In genomic region chr5:114434359-114434758, GRCm38 (mm10) we compare ENCODE assay signal across 27 mouse cellular contexts.
"Had no signal": no experiment of that assay in that cellular context is flagged by ENCODE, and none has a peak within 500 bp of the region (broad histone marks: within the 10 kb centered on the region; RNA-seq: fewer than 3 reads in every experiment).

No protein-coding gene starts in this region.

- H3K4me1 ChIP-seq: embryonic facial prominence, embryonic 12.5 days; embryonic facial prominence, embryonic 13.5 days; embryonic facial prominence, embryonic 15.5 days; forebrain, embryonic 13.5 days; forebrain, embryonic 15.5 days had no signal

- H3K27me3 ChIP-seq: embryonic facial prominence, embryonic 12.5 days; embryonic facial prominence, embryonic 13.5 days; embryonic facial prominence, embryonic 15.5 days; forebrain, embryonic 12.5 days; forebrain, embryonic 13.5 days; forebrain, embryonic 15.5 days had no signal

- ATAC-seq: forebrain, embryonic 13.5 days; forebrain, embryonic 14.5 days; forebrain, embryonic 15.5 days; forebrain, embryonic 16.5 days; forebrain, postnatal 0 days had no signal

- H3K9me3 ChIP-seq: embryonic facial prominence, embryonic 10.5 days; embryonic facial prominence, embryonic 12.5 days; embryonic facial prominence, embryonic 13.5 days; embryonic facial prominence, embryonic 15.5 days; forebrain, embryonic 10.5 days; forebrain, embryonic 12.5 days; forebrain, embryonic 13.5 days; forebrain, embryonic 15.5 days had no signal

- H3K4me2 ChIP-seq: embryonic facial prominence, embryonic 12.5 days; embryonic facial prominence, embryonic 13.5 days; embryonic facial prominence, embryonic 15.5 days; forebrain, embryonic 12.5 days; forebrain, embryonic 13.5 days; forebrain, embryonic 15.5 days had no signal

- DNase-seq: cerebellum, adult 2 months; cerebellum, adult 8-10 months; cerebellum, adult 9-10 months; cerebellum, adult 9-11 months; cerebellum, postnatal 10 days; cerebellum, postnatal 14 days; cerebellum, postnatal 25 days; cerebellum, postnatal 36 days; embryo, embryonic 11 days; forebrain, postnatal 0 days; gastrocnemius, adult 2 months; gastrocnemius, postnatal 10 days; gastrocnemius, postnatal 14 days; gastrocnemius, postnatal 25 days; gastrocnemius, postnatal 36 days had no signal

- H3K9ac ChIP-seq: embryonic facial prominence, embryonic 12.5 days; embryonic facial prominence, embryonic 13.5 days; embryonic facial prominence, embryonic 15.5 days; forebrain, embryonic 12.5 days; forebrain, embryonic 13.5 days; forebrain, embryonic 15.5 days; forebrain, postnatal 0 days had no signal

- H3K36me3 ChIP-seq: forebrain, embryonic 15.5 days had no signal

- H3K4me3 ChIP-seq: embryonic facial prominence, embryonic 10.5 days; embryonic facial prominence, embryonic 12.5 days; embryonic facial prominence, embryonic 13.5 days; embryonic facial prominence, embryonic 15.5 days; erythroblast, embryonic 14.5 days; forebrain, embryonic 10.5 days; forebrain, embryonic 12.5 days; forebrain, embryonic 13.5 days; forebrain, embryonic 15.5 days; gastrocnemius, adult 2 months; heart, adult 2 months had no signal

- H3K27ac ChIP-seq: embryonic facial prominence, embryonic 10.5 days; embryonic facial prominence, embryonic 12.5 days; embryonic facial prominence, embryonic 13.5 days; embryonic facial prominence, embryonic 15.5 days; forebrain, embryonic 10.5 days; forebrain, embryonic 12.5 days; forebrain, embryonic 13.5 days; forebrain, embryonic 15.5 days; gastrocnemius, adult 2 months; heart, adult 2 months had no signal
